Mouse (Mus musculus) left cerebral cortex, adult 9 months (tissue): Measurements from ENCODE around the gene Nosip.
"Not testable (repeated sequence)": the region's sequence is repeated elsewhere in the genome, so short reads cannot be mapped to it uniquely, and the experiment has no call there.

Experiments
- DNase-seq, 2 experiments: peaks; one replicate each; pipeline ENCODE4 v3.0.0; 2022; ENCODE audit warnings: low spot score in 2 of 2

Gene Nosip

DNA sequence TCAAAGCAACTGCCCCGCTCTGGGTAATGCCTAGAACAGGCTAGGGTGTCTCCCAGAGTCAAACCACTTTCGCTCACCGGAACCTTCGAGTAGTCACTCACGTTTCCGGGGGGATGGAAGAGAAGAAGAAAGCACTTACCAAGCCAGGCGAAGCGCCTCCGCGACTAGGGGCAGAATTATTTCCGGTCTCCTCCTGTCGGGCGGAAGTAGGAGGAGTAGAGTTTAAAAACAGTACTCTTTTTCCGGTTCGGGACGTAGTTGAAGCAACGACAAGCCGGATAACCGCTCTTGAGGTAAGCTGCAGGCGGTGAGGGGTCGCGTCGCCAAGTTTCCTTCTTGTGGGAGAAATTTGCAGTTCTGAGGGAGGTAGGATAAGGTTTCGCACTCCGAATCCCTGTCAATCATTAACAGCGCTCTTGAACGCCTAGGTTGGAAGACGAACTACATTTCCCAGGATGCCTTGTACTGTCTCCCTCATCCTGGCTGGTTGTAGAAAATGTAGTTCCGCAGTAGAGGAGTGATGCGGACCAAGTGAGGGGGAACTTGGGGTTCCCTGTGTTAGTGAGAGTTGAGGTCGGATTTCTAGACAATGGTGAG, at the start of gene Nosip, which contains the start of gene Prrg2:
Gene Nosip (plus strand): TSS at position 191 of the 597 bp plus-strand sequence.
Gene Prrg2 (minus strand): TSS at position 439 of the 597 bp plus-strand sequence.
- peak; percentile 88 to 97 for DNase-seq

DNA sequence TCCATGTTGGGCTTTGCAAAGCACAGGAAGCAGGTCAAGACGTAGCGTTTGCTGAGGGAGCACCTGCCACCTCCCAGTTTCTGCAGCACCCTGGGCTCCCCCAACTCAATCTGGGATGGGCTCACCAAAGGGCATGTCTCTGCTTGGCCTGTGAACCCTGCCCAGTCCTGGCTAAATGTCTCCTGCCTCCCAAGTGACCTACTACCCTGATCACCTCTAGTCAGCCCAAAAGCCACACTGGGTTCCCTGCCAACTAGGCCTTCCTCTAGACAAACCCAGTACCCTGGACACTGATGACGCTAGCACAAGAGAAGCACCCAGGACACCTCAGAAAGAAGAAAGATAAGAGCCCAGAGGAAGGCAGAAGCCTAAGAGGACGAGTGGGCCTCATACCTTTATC, 49.4 kb upstream of the Nosip start:
- DNase-seq, result no peak

DNA sequence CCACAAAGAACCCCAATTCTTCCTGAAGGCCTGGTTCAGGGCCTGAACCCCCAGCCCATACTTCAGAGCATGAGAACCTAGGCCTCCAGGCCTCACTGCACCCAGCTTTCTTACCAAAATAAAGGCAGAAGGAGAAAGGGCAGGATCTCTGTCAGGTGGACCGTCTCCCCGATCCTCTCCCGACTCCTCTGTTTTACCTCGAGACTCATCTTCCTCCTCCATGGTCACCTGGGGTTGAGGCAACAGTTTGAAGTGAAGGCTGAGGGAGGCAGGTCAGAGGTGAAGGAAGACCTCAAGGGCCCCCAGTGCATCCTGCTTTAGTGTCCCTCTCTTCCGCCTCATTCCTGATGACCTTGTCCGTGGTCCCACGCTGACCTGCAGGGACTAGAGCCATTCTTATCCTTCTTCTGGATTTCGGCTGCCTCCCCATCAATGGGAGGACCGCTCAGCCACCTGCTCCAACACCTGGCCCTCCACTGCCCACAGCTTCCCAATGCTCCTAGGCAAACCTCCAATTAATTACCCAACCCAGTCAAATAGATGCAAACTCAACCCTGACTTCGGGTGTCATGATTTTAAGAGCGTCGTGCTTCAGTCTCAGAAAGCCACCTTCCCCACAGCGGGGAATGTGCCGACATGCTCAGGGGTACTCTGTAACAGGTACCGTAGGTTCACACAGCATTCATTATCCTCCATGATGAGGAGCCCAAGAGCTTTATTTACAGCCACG, 48.7 kb upstream of the Nosip start:
- DNase-seq, result no peak

DNA sequence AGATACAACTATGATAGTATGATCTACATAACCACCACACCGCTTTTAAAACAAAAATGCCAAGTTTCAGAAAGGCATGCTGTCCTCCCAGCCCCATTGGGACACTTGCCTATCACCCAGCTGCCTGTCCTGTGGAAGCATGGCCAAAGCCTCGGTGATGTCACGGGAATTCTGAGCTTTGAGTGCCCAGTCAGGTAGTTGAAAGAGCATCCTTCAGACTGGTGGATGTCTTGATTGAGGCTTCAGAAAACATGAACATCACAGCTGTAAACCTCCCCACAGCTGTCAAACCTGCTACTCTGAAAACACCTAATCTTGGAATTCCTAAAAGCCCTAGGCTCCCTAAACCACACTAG, 48.2 kb upstream of the Nosip start:
- DNase-seq, result no peak

DNA sequence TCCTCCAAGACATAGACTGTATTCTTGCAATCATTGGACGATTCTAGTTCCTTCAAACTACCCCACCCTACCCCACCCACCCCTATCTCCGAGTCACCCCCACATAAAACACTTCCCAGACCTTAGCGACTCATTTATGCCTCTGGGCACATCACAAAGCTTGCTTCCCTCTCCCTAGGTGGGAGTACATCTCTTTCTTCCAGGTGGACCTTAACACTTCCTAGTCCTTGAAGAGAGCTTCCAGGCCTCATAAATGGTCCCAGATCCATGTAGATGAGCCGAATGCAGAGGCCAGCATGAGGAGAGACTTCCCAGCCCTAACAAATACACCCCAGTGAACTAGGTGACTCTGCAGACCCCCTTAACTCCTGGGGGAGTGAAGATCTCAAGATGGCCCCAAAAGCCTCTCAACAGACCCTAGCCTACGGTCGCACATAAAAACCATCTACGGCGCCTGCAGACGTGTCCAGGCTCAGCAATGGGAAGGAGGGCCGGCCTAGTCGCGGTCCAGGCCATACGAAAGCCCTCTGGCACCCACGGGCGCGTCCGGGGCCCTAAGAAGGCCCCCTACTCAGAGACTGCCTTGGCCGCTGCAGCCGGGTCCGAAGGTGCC, 46.8 kb upstream of the Nosip start:
- DNase-seq, result peak in 1 of 2 experiments; percentile 28

DNA sequence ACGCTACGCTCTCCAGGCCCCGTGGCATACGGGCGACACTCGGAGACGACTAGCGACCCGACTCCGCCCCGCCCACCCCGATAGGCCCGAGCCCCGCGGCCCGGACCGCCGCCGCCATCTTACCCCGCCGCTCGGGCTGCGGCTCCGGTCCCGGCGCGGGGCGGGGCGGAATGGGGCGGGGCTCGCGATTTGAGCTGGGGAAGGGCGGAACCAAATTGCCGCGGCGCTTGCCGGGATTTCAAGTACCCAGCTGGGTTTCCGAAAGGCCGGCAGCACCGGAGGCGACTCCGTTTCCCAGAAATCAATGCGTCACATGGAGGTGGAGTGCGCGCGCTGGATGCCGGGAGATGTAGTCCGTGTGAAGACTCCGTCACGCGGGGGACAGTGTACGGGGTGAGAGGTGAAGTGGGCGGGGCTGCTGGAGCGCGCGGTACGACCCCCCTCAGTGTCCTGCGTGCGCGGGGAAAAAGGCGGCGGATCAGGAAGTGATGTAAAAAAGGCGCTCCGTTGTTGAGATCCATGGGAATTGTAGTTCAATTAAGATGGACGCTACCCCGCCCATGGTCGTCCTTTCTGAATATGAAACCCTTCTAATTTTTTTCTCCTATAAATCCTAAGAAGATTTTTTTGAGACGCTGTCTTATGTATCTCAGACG, 46.1 kb upstream of the Nosip start, which contains the start of gene Scaf1:
Gene Scaf1 (minus strand): TSS at position 407 of the 656 bp plus-strand sequence.
- DNase-seq, result peak; percentile 99 to 100

DNA sequence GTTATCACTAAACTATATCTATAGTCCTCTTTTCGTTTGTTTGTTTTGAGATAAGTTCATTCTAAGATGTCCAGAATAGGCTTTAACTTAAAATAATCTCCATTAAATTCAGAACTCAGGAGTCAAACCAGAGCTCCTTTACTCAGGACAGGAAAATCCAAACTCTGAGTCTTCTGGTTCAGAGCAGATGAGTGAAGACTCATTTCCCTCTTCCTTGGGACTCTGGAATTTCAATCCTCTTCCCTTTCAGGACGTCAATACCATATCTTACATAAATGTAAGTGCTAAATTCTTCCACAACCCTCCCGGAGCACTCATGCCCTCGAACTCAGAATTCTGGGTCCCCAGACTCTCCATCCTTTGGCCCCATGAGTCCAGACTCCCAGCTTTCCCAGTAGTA, 45.5 kb upstream of the Nosip start:
- DNase-seq, result no peak

DNA sequence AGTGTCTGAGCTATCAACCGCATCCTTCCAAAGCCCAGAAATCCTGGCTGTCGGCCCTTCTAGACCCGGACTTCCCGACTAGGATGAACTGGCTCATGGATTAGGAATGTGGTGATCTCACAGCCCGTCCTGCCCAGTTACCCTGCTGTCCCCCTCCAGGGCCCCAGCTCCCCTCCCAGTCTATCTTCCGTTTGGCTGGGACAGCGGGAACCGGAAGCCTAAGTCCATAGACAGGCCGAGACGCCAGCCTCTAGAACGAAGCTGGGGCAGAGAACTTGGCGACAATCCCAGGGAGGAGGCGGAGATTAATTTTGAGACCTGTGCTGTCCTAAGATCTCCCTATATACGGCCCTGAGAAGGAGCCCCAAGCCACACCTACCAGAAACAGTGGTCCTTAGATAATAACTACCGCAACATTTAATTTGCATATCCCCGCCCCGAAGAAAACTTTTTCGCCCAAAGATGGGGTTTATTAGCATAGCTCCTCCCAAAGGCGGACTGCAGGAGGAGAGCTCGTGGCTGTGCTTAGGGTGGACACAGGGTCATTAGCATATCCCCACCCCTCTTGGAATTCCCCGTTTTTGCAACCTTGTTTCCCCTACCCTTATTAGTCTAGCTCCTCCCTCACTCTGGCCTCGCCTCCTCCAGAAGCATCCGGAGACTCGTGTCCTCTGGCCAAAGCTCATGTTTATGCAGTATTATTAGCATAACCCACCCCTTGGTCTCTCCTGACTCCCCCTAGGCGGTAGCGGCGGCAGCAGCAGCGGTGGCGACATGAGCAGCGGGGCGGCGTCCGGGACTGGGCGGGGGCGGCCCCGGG, 44.8 kb upstream of the Nosip start, which contains the start of gene Rras:
Gene Rras (plus strand): TSS at position 720 of the 820 bp plus-strand sequence.
- DNase-seq, result peak; percentile 91 to 93

DNA sequence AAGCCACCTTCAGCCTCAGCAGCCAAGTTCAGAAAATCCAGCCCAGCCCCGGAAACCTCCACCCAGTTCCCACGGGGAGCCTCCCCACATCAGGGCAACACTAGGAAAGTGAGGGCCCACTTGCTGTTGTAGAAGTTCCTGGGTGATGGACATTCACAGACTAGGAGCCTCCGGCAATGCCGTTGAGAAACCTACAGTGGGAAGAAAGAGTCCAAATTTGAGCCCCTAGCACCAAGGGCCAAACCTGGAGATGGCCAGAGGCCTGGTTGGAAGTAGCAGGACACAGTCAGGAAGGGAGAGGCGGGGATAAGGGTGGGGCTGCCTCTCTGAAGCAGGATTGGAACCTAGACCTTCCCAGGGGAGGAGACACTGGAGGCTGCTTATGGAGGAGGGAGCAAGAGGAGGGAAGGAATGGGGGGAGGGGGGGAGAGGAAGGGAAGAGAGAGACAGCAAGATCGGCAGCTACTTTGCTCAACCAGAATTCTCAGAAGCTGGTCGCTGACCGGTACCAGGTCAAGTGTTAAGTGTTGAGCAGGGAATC, 43.1 kb upstream of the Nosip start:
- DNase-seq, result no peak

DNA sequence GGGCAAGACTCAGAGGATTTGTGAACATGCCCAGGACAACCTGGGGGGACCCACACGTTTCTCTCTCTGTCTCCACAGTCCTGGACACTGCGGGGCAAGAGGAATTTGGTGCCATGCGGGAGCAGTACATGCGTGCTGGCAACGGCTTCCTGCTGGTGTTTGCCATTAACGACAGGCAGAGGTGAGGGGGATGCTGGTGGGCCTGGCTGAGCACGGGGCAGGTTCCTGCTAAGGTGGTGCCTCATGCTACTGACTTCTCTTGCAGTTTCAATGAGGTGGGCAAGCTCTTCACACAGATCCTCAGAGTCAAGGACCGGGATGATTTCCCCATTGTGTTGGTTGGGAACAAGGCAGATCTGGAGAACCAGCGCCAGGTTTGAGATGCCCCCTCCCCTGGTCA, 42.0 kb upstream of the Nosip start:
- DNase-seq, result no peak

DNA sequence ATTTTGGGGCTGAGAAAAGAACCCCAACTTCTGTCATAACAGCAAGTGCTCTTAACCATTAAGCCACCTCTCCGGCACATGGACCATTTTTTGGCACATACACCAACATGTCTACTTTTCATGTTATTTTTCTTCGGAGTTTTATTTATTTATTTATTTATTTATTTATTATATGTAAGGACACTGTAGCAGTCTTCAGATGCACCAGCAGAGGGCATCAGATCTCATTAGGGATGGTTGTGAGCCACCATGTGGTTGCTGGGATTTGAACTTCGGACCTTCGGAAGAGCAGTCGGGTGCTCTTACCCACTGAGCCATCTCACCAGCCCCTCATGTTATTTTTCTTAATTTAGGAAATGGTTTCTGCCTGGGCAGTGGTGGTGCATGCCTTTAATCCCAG, 38.5 kb upstream of the Nosip start:
- DNase-seq, result not testable (repeated sequence)

DNA sequence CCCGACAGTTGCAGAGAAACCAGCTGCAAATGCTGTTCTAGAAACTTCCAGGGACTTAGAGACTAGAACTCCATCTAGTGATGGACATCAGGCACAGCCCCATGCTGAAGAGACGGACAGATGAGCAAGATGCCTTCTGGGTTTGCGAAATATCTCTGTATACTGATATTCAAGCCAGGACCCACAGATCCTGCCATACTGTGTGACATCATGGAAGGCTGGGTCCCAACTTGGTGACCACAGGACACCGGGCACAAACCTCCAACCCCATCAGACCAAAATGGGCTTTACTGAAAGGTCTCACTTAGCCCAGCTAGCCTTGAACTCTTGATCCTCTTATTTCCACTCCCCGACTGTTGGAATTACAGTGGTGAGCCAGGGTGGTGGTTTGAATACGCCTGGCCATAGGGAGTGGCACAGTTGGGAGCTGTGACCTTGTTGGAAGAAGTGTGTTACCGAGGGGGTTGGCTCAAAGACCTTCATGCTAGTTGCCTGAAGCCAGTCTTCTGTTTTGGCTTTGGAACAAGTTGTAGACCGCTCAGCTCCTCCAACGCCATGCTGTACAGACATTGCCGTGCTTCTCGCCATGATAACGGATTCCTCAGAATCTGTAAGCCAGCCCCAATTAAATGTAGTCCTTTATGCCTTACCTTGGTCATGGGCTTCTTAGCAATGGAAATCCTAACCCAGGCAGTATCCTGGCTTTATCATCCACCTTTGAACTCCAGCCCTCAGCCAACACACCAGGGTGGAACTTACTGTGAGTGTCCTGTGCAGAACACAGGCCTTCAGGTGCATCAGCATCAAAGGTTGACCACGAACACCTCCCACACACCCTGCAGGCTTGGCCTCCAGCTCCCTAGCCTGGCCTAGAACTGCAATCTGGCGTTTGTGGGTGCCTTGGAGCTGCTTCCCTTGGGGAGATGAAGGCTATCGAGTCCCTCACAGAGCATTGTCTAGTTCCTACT, 37.7 kb upstream of the Nosip start:
- DNase-seq, result no peak

DNA sequence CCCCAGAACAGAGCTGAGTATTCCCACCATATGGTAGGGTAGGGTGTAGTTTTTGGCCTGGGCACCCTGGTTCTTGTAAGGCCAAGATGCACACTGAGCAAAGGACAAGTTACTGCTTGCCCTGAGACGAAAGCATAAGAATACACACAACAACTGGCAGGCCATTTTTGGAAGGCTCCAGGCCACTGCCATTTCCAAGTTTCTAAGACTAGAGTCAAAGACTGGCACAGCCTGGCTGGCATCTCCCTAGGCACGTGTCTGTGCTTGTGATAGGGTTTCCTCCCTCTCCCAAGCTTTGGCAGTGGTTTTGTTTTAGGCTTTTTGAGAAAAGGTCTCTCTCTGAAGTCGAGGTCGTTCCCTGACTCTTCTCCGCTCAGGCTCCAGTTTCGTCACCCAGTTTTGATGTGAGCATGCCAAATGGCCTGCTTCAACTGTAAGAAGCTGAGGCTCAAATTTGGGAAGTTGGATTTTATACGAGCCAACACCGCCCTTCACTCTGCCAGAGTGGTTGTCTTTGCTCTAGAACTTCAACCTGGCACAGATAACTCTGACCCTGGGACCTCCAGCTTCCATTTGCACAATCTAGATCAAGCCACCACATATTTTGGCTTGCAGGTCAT, 36.5 kb upstream of the Nosip start:
- no peak for DNase-seq

DNA sequence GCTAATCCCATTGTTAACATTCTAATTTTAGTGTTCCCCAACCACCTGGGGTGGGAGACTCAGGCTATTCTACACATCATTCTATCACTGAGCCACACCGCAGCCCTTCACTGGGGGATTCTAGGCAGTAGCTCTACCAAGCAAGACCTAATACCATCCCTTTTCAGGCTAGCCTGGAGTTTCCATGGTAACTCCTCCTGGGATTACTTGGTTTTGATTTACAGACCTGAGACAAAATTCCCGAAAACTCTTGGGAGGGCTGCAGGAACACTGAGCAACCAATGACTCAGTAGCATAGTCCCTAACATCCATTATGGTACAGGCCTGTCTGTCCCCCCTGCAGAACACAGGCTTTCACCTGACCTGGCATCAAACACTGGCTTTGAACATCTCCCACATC, 36.0 kb upstream of the Nosip start:
- DNase-seq, result no peak

DNA sequence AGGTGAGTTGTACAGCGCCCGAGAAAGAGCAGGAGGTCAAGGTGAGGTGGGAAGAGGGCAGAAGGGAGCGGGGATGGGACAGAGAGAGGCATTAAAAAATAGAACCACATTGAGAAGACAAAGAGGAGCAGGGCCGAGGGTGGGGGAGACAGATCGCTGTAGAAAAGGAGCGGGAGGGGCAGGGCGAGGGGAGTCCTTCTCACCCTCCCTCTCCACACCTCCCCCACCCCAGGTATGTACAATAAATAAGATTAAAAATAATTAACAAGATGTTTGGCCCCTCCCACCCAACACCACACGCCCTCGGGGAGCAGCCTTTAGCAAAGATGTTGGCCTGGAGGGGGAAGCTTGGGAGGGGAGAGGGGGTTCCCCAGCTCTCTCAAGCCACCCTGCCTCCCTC, 34.5 kb upstream of the Nosip start:
- DNase-seq, result no peak

DNA sequence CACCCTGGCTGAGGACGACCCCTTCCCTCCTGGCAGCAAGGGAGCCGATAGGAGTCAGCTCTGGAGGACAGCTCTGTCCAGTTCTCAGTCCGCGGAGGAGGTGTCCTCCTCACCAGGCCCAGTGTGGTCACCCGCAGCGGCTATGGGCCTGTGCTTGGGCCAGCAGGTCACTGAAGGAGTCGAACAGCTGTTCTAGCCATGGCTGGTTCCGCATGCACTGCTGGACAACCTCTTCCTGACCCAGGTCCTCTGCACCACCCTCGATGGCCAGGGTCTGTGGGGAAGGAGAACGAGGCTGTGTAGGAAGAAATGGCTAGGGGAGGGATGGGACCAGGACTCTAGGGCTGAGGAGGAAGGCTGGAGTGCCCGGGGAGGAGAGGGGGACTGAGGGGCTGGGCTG, 33.9 kb upstream of the Nosip start:
- DNase-seq, result no peak

DNA sequence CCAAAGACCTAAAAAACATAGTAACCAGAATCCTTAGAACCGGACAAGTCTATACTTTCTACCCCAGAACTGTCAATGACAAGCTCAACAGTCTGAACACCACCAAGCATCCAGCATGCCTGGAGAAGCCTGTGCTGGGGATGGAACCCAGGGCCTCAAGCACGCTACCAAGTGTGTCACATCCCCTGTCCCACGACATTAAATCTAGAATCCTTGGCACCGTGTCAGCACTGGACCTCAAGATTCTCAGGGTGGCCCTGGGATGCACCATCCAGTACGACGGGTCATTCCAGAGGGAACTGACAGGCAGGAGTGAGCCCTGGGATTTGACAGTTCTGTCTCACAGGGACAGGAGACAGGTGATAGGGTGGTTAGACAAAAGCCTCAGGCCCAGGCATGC, 32.2 kb upstream of the Nosip start:
- DNase-seq, result no peak

DNA sequence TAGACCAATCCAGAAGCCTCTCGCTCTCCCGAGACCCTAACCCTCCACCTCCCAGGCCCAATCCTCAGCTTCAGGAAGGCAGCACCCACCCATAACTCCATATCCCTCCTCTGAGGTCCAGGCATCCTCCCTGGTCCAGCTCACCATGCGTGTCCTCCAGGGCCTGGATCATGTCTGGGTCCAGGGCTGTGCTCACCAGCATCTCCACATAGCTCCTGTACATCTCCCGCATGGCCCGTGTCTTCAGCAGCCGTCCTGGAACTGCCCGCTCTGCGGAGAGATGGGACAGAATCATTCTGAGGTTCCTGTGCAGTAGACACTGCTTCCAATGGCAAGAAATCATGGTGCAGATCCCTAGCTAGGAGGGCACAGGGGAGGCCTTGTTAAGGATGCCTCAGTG, 31.4 kb upstream of the Nosip start:
- DNase-seq, result no peak

DNA sequence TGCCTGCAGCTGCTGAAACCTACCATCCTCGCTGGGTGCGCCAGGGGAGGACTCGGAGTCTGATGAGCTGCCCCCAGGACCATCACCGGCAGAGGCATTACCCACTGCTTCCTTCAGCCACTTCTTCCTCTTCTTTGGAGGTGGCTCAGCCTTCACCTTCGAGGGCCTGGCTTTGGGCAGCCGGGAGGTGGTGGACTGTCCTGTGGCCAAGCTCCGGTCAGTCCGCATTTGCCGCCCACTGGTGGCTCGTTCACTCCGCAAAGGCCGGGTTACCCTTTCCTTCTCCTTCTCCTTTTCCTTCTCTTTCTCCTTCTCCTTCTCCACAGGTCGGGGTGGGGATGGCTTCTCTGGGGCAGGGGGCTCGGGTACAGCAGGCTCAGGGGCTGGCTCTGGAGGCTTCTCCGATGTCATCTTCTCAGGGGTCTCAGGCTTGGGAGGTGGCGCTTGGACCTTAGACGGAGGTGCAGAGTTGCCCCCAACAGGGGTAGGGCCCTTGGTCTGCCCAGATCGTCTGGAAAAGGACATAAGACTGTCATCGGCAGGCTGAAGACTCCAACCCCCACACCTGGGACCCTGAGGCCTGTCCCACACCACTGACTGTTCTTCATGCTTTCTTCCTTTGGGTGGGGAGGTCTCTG, 28.4 kb upstream of the Nosip start:
- DNase-seq, result no peak
